In genomic region chr12:75175931-75176565, GRCm38 (mm10) we compare ENCODE assay signal across 11 mouse cellular contexts. TPM values are rescaled to one million over a fixed set of nuclear protein-coding genes. Genes with fewer than 3 reads are reported as not detected.
DNase-seq lines count a peak whose midpoint lies in the region; ATAC-seq and TF ChIP-seq lines count a peak whose summit lies in the region.
"Had no signal": no experiment of that assay in that cellular context is flagged by ENCODE, and none has a peak within 500 bp of the region (broad histone marks: within the 10 kb centered on the region; RNA-seq: fewer than 3 reads in every experiment).

No protein-coding gene starts in this region.

- no peak for TF ChIP-seq CTCF in cortical plate, adult 2 months (IDR thresholded peaks at IDR 0.05; ENCODE audit: extremely low read depth, insufficient read depth, low read length)

- no peak overlapping the region for H3K9ac ChIP-seq in kidney, embryonic 15.5 days
- H3K9ac ChIP-seq in forebrain, embryonic 16.5 days (replicated peaks; ENCODE audit: low read depth, low read length) = peak overlapping the region; percentile 72
- H3K9ac ChIP-seq in midbrain, embryonic 11.5 days (ENCODE audit: low read length) = peak overlapping the region; percentile 47

- peak overlapping the region; percentile 49 for H3K4me3 ChIP-seq in kidney, embryonic 15.5 days (replicated peaks)
- H3K4me3 ChIP-seq in cortical plate, adult 2 months (ENCODE audit: insufficient read depth, low read length) = peak overlapping the region; percentile 83
- H3K4me3 ChIP-seq in forebrain, embryonic 16.5 days (replicated peaks; ENCODE audit: low read length) = peak overlapping the region; percentile 82
- peak overlapping the region; percentile 58 for H3K4me3 ChIP-seq in midbrain, embryonic 11.5 days (ENCODE audit: low read depth, low read length)

- H3K4me2 ChIP-seq in kidney, embryonic 15.5 days = peak overlapping the region; percentile 84
- H3K4me2 ChIP-seq in forebrain, embryonic 16.5 days (ENCODE audit: low read length) = peak overlapping the region; percentile 71
- H3K4me2 ChIP-seq in midbrain, embryonic 11.5 days = peak overlapping the region; percentile 93

- no peak for TF ChIP-seq POLR2A in cortical plate, adult 2 months (IDR thresholded peaks at IDR 0.05; ENCODE audit: extremely low read depth, insufficient read depth, low read length)

- H3K4me1 ChIP-seq in kidney, embryonic 15.5 days = peaks cover 21% of the 10 kb centered on the region
- no peaks in the 10 kb centered on the region; the same call in 1 of the 2 replicates for H3K4me1 ChIP-seq in cortical plate, adult 2 months (ENCODE audit: control insufficient read depth, insufficient read depth, low read length)
- H3K4me1 ChIP-seq in forebrain, embryonic 16.5 days (replicated peaks; ENCODE audit: control insufficient read depth, insufficient read depth, low read length) = peaks cover 23% of the 10 kb centered on the region
- peaks cover 6% of the 10 kb centered on the region for H3K4me1 ChIP-seq in midbrain, embryonic 11.5 days (ENCODE audit: control insufficient read depth, insufficient read depth, low read length)

- peak; percentile 29 for ATAC-seq in kidney, embryonic 15.5 days (replicated peaks; ENCODE audit: low FRiP score)
- peak; percentile 17 for ATAC-seq in forebrain, embryonic 16.5 days
- ATAC-seq in midbrain, embryonic 11.5 days (ENCODE audit: low FRiP score) = peak; percentile 66
- no peak for ATAC-seq in megakaryocyte, adult 5-6 weeks (ENCODE audit: poor library complexity, severe bottlenecking)
- ATAC-seq in megakaryocyte progenitor cell, adult 5-6 weeks (replicated peaks; ENCODE audit: poor library complexity) = no peak

- WGBS in kidney, embryonic 15.5 days = 3% methylated on average over 19 of the region's 19 CpGs
- 2% methylated on average over 19 of the region's 19 CpGs for WGBS in forebrain, embryonic 16.5 days
- 3% methylated on average over 19 of the region's 19 CpGs for WGBS in midbrain, embryonic 11.5 days

- peaks cover 71% of the 10 kb centered on the region for H3K27me3 ChIP-seq in kidney, embryonic 15.5 days
- H3K27me3 ChIP-seq in forebrain, embryonic 16.5 days (replicated peaks; ENCODE audit: control insufficient read depth, insufficient read depth, low read length) = no peaks in the 10 kb centered on the region
- peaks cover 5% of the 10 kb centered on the region; the same call in 1 of the 2 replicates for H3K27me3 ChIP-seq in midbrain, embryonic 11.5 days (ENCODE audit: control insufficient read depth, insufficient read depth, low read length)

- H3K9me3 ChIP-seq in kidney, embryonic 15.5 days (replicated peaks) = no peaks in the 10 kb centered on the region
- H3K9me3 ChIP-seq in forebrain, embryonic 16.5 days (ENCODE audit: control insufficient read depth, low read length) = no peaks in the 10 kb centered on the region
- no peaks in the 10 kb centered on the region for H3K9me3 ChIP-seq in midbrain, embryonic 11.5 days (ENCODE audit: control insufficient read depth, low read length)

- H3K36me3 ChIP-seq in kidney, embryonic 15.5 days = no peaks in the 10 kb centered on the region
- no peaks in the 10 kb centered on the region for H3K36me3 ChIP-seq in forebrain, embryonic 16.5 days (ENCODE audit: control insufficient read depth, insufficient read depth)
- H3K36me3 ChIP-seq in midbrain, embryonic 11.5 days (ENCODE audit: control insufficient read depth, insufficient read depth, low read length) = no peaks in the 10 kb centered on the region

- H3K27ac ChIP-seq in kidney, embryonic 15.5 days = no peak overlapping the region
- peak overlapping the region; percentile 92; the same call in 1 of the 2 replicates for H3K27ac ChIP-seq in cortical plate, adult 2 months (ENCODE audit: insufficient read depth, low read length)
- H3K27ac ChIP-seq in forebrain, embryonic 16.5 days (ENCODE audit: low read length) = peak overlapping the region; percentile 90
- H3K27ac ChIP-seq in midbrain, embryonic 11.5 days (ENCODE audit: low read depth, low read length) = no peak overlapping the region; the same call in 1 of the 2 replicates
- H3K27ac ChIP-seq: macrophage had no signal

- DNase-seq in kidney, adult 11 months = no peak
- DNase-seq in midbrain, embryonic 11.5 days (ENCODE audit: low spot score, missing footprints) = peak; percentile 92
- no peak for DNase-seq in cerebellum, adult 9-11 months
- DNase-seq: kidney, adult 2 months had no signal

RNA-seq across cellular contexts. Expression of gene Kcnh5, which starts 1.1 kb away (rescaled TPM):
- 0.42 and 0.62 TPM in 2 replicates for polyA plus RNA-seq in kidney, embryonic 15.5 days (2015; fragmentation: Nextera tagmentation; extraction: Ambion mirVana)
- polyA plus RNA-seq in cortical plate, adult 2 months (2012; rRNA removed) = 10.0 and 11.5 TPM in 2 replicates
- polyA plus RNA-seq in forebrain, embryonic 16.5 days (2015; fragmentation: Nextera tagmentation; extraction: Ambion mirVana) = 2.9 and 4.2 TPM in 2 replicates
- polyA plus RNA-seq in midbrain, embryonic 11.5 days (2014; fragmentation: Nextera tagmentation; extraction: Ambion mirVana) = 0.33 TPM in 2 replicates
- total RNA-seq in megakaryocyte, adult 5-6 weeks (2015) = not detected in 2 replicates
- total RNA-seq in megakaryocyte, adult 5-6 weeks (2017) = not detected in 2 replicates
- total RNA-seq in megakaryocyte progenitor cell, adult 5-6 weeks (2015) = 0.10 and 0.32 TPM in 2 replicates
- not detected in 2 replicates for total RNA-seq in megakaryocyte progenitor cell, adult 5-6 weeks (2017)
- total RNA-seq: MEL had no signal
- polyA plus RNA-seq: macrophage had no signal

Comparison
In these comparisons a context has a peak if more than half of its experiments do, and no peak if none do; other contexts are left out.
1. ATAC-seq: peak in kidney, embryonic 15.5 days (single experiment), forebrain, embryonic 16.5 days (single experiment) and midbrain, embryonic 11.5 days (single experiment); none in megakaryocyte, adult 5-6 weeks (single experiment) and megakaryocyte progenitor cell, adult 5-6 weeks (single experiment).
2. H3K27ac ChIP-seq: peak in cortical plate, adult 2 months (single experiment) and forebrain, embryonic 16.5 days (single experiment); none in kidney, embryonic 15.5 days (single experiment) and midbrain, embryonic 11.5 days (single experiment).
3. Peak in every context shown above with its lines, with median percentiles within 50 percentile points of each other: H3K4me2 ChIP-seq and H3K4me3 ChIP-seq.